Mouse (Mus musculus) kidney, adult 2 months (tissue): ENCODE measurements around the gene Hsd11b2.

Source experiments
- CTCF ChIP-seq: fragments of 200-500 bp; conservative IDR thresholded peaks from 2 replicates; pipeline ENCODE4 v1.5.1; 2011; ENCODE audit warnings: low read depth, mild to moderate bottlenecking, control low read depth, low read length, moderate library complexity, mixed read lengths; ENCODE audit not compliant: insufficient read depth, insufficient read length
- POLR2A ChIP-seq: fragments of 200-500 bp; IDR thresholded peaks from one replicate; pipeline ENCODE4 v1.6.1; 2011; ENCODE audit warnings: low read depth, low read length, control low read depth

GRCm38 (mm10) chr8:105504617-105505016 lies 13.9 kb upstream of the Hsd11b2 start:
- TF ChIP-seq POLR2A (no peak), CTCF (no peak)
